13 mouse cellular contexts compared by ENCODE assay signal in the genomic region with DNA sequence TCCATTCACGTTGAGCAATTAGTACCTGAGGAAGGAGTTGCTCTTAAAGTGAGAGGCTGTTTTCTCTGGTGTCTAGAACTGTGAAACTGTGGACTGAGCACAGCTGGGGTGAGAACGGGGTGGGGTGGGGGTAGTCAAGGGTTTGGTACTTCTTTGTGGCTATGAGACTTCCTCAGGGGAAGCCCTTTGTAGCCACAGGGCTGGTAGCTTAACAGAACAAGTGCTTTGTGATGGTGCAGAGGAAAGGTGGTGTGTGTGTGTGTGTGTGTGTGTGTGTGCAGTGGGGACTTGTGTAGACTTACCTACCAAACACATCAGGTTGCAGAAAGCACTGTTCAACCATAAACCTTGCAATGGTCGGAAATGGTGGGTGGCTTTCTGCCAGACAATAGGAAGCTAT. TPM values are rescaled to one million over a fixed set of nuclear protein-coding genes. Genes with fewer than 3 reads are reported as not detected.
DNase-seq lines count a peak whose midpoint lies in the region; ATAC-seq and TF ChIP-seq lines count a peak whose summit lies in the region.
"Had no signal": no experiment of that assay in that cellular context is flagged by ENCODE, and none has a peak within 500 bp of the region (broad histone marks: within the 10 kb centered on the region; RNA-seq: fewer than 3 reads in every experiment).

No protein-coding gene starts in this region.

- no peak overlapping the region for H3K4me2 ChIP-seq in lung, postnatal 0 days (replicated peaks; ENCODE audit: low read depth, low read length)
- H3K4me2 ChIP-seq in forebrain, embryonic 16.5 days (ENCODE audit: low read length) = no peak overlapping the region
- no peak overlapping the region for H3K4me2 ChIP-seq in intestine, postnatal 0 days (replicated peaks; ENCODE audit: low read depth)
- H3K4me2 ChIP-seq: heart, embryonic 11.5 days had no signal

- H3K9ac ChIP-seq in lung, postnatal 0 days (replicated peaks; ENCODE audit: low read depth) = no peak overlapping the region
- H3K9ac ChIP-seq in forebrain, embryonic 16.5 days (replicated peaks; ENCODE audit: low read depth, low read length) = no peak overlapping the region
- H3K9ac ChIP-seq in intestine, postnatal 0 days (ENCODE audit: low read depth, low read length) = no peak overlapping the region

- 8% methylated on average over 3 of the region's 3 CpGs for WGBS in lung, postnatal 0 days
- 16% methylated on average over 3 of the region's 3 CpGs for WGBS in forebrain, embryonic 16.5 days
- WGBS in intestine, postnatal 0 days = 37% methylated on average over 3 of the region's 3 CpGs

- no peak overlapping the region for H3K27ac ChIP-seq in lung, postnatal 0 days (ENCODE audit: low read length)
- no peak overlapping the region for H3K27ac ChIP-seq in forebrain, embryonic 16.5 days (ENCODE audit: low read length)
- no peak overlapping the region for H3K27ac ChIP-seq in intestine, postnatal 0 days (ENCODE audit: low read depth, low read length)
- H3K27ac ChIP-seq: hindbrain, postnatal 0 days had no signal

- no peaks in the 10 kb centered on the region for H3K36me3 ChIP-seq in lung, postnatal 0 days (ENCODE audit: insufficient read depth, low read length)
- no peaks in the 10 kb centered on the region for H3K36me3 ChIP-seq in forebrain, embryonic 16.5 days (ENCODE audit: control insufficient read depth, insufficient read depth)
- no peaks in the 10 kb centered on the region for H3K36me3 ChIP-seq in intestine, postnatal 0 days (ENCODE audit: control insufficient read depth, insufficient read depth)
- H3K36me3 ChIP-seq: G1E had no signal

- no peaks in the 10 kb centered on the region for H3K9me3 ChIP-seq in lung, postnatal 0 days (ENCODE audit: low read length)
- no peaks in the 10 kb centered on the region for H3K9me3 ChIP-seq in forebrain, embryonic 16.5 days (ENCODE audit: control insufficient read depth, low read length)
- no peaks in the 10 kb centered on the region for H3K9me3 ChIP-seq in intestine, postnatal 0 days (ENCODE audit: control insufficient read depth)

- ATAC-seq in lung, postnatal 0 days = no peak
- ATAC-seq in forebrain, embryonic 16.5 days = peak; percentile 41
- ATAC-seq in intestine, postnatal 0 days = no peak
- ATAC-seq: hindbrain, postnatal 0 days had no signal

- no peak overlapping the region for H3K4me3 ChIP-seq in lung, postnatal 0 days (ENCODE audit: low read depth, low read length)
- H3K4me3 ChIP-seq in forebrain, embryonic 16.5 days (replicated peaks; ENCODE audit: low read length) = no peak overlapping the region
- H3K4me3 ChIP-seq in intestine, postnatal 0 days (ENCODE audit: low read depth, low read length) = no peak overlapping the region
- H3K4me3 ChIP-seq: myocyte had no signal

- no peaks in the 10 kb centered on the region for H3K4me1 ChIP-seq in lung, postnatal 0 days (ENCODE audit: insufficient read depth, low read depth, low read length)
- peaks cover 4% of the 10 kb centered on the region for H3K4me1 ChIP-seq in forebrain, embryonic 16.5 days (replicated peaks; ENCODE audit: control insufficient read depth, insufficient read depth, low read length)
- no peaks in the 10 kb centered on the region for H3K4me1 ChIP-seq in intestine, postnatal 0 days (replicated peaks; ENCODE audit: control insufficient read depth, insufficient read depth, low read length)

- no peak for TF ChIP-seq EP300 in lung, postnatal 0 days (IDR thresholded peaks at IDR 0.05)

- DNase-seq in lung, postnatal 36 days = peak; percentile 20
- DNase-seq in lung, postnatal 0 days (ENCODE audit: low spot score) = no peak
- peak; percentile 7 for DNase-seq in spleen, adult 12 weeks (ENCODE audit: low spot score)
- peak; percentile 66 for DNase-seq in thymus, postnatal 4 days
- DNase-seq in left cerebral cortex, adult 8-10 months (ENCODE audit: low spot score in 2 of 2) = no peak
- DNase-seq in left cerebral cortex, adult 11 months (ENCODE audit: low spot score) = no peak
- DNase-seq: kidney, postnatal 36 days had no signal

- no peak for TF ChIP-seq CTCF in lung, postnatal 0 days (IDR thresholded peaks at IDR 0.05)
- no peak for TF ChIP-seq CTCF in intestine, postnatal 0 days (IDR thresholded peaks at IDR 0.05; ENCODE audit: low read depth)

- no peaks in the 10 kb centered on the region for H3K27me3 ChIP-seq in lung, postnatal 0 days (replicated peaks; ENCODE audit: insufficient read depth, low read length)
- H3K27me3 ChIP-seq in forebrain, embryonic 16.5 days (replicated peaks; ENCODE audit: control insufficient read depth, insufficient read depth, low read length) = no peaks in the 10 kb centered on the region
- H3K27me3 ChIP-seq in intestine, postnatal 0 days (replicated peaks; ENCODE audit: control insufficient read depth, insufficient read depth, low read length) = no peaks in the 10 kb centered on the region

RNA-seq across cellular contexts. Expression of a gene that starts 39.7 kb away (rescaled TPM):
- 2.3 and 2.5 TPM in 2 replicates for polyA plus RNA-seq in lung, postnatal 0 days (2015; fragmentation: Nextera tagmentation; extraction: Ambion mirVana)
- 0.76 and 1.5 TPM in 2 replicates for polyA plus RNA-seq in forebrain, embryonic 16.5 days (2015; fragmentation: Nextera tagmentation; extraction: Ambion mirVana)
- 1 to 10 TPM; 4.0 to 6.9 (median 5.1) TPM for total RNA-seq in left cerebral cortex, adult 8-10 months (2022)
- 1.1 TPM in 2 replicates for polyA plus RNA-seq in intestine, postnatal 0 days (2015; fragmentation: Nextera tagmentation; extraction: Ambion mirVana)
- polyA plus RNA-seq: myocyte had no signal

Comparison
In these comparisons a context has a peak if more than half of its experiments do, and no peak if none do; other contexts are left out.
1. DNase-seq: peak in lung, postnatal 36 days (single experiment), spleen, adult 12 weeks (single experiment) and thymus, postnatal 4 days (single experiment); none in lung, postnatal 0 days (single experiment), left cerebral cortex, adult 8-10 months (0 of 2) and left cerebral cortex, adult 11 months (single experiment).